Mouse (Mus musculus): Measurements from ENCODE around the gene Eef2. TPM values are rescaled to one million over a fixed set of nuclear protein-coding genes. Genes with fewer than 3 reads are reported as not detected.

The Eef2 gene
- polyA plus RNA-seq, 1 experiment = 2,100 TPM

DNA sequence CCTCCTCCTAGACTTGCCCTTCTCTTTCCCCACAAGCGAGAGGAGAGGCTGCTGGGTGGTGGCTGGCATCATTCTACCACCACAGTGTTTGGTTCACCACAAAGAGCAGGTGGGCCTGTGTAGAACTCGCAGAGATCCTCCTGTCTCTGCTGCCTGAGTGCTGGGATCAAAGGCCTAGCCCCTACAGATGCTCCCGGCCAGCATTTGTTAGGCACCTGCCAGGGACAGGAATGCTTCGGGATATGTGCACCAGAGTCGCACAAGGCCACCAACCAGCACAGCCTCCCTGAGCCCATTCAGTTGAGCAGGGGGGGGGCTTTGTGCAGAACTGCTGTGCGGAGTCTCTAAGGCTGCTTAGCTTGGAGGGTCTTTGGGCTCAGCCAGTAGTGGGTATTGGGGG is 31.1 kb upstream of the Eef2 start:
- TF ChIP-seq CTCF (IDR thresholded peaks at IDR 0.05; ENCODE audit: borderline replicate concordance, control insufficient read depth, extremely low read depth, insufficient read depth, low read length, poor library complexity) (no peak), POLR2A (IDR thresholded peaks at IDR 0.05; ENCODE audit: control insufficient read depth, extremely low read depth, insufficient read depth, low read length, poor library complexity) (no peak)
- Histone ChIP-seq H3K4me3 (ENCODE audit: control insufficient read depth, insufficient read depth, low read length) (no peak overlapping the region), H3K4me1 (replicated peaks; ENCODE audit: control insufficient read depth, insufficient read depth, low read length) (peaks cover 14% of the 10 kb centered on the region), H3K36me3 (ENCODE audit: control insufficient read depth, insufficient read depth, low read length) (peaks cover 58% of the 10 kb centered on the region), H3K27me3 (ENCODE audit: control insufficient read depth, insufficient read depth, low read length) (no peaks in the 10 kb centered on the region), H3K27ac (ENCODE audit: control insufficient read depth, insufficient read depth, low read length) (no peak overlapping the region)
- DNase-seq = no peak
- 88% methylated on average over 6 of the region's 6 CpGs for WGBS

DNA sequence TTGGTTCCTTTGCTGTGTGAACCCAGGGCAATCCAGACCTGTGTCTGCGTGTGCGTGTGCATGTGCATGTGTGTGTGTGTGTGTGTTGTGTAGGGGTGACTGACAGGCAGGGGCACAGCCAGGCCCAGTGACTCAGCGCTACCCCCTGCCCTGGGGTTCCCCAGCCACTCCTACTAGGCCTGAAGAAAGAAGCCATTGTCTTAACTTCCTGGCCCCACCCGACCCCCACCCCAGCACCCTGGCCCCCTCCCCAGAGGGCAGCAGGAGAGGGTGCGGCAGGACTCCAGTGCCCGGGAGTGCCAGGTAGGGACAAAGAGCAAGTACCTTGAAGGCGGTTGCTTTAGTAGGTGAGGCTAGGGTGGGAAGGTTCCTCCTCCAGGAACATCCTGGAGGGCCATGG is 30.7 kb upstream of the Eef2 start:
- Histone ChIP-seq H3K27me3 (ENCODE audit: control insufficient read depth, insufficient read depth, low read length) (no peaks in the 10 kb centered on the region), H3K27ac (ENCODE audit: control insufficient read depth, insufficient read depth, low read length) (no peak overlapping the region), H3K36me3 (ENCODE audit: control insufficient read depth, insufficient read depth, low read length) (peaks cover 61% of the 10 kb centered on the region), H3K4me1 (replicated peaks; ENCODE audit: control insufficient read depth, insufficient read depth, low read length) (peaks cover 9% of the 10 kb centered on the region), H3K4me3 (ENCODE audit: control insufficient read depth, insufficient read depth, low read length) (no peak overlapping the region)
- TF ChIP-seq POLR2A (IDR thresholded peaks at IDR 0.05; ENCODE audit: control insufficient read depth, extremely low read depth, insufficient read depth, low read length, poor library complexity) (no peak), CTCF (IDR thresholded peaks at IDR 0.05; ENCODE audit: borderline replicate concordance, control insufficient read depth, extremely low read depth, insufficient read depth, low read length, poor library complexity) (no peak)
- no peak for DNase-seq
- 92% methylated on average over 7 of the region's 7 CpGs for WGBS

DNA sequence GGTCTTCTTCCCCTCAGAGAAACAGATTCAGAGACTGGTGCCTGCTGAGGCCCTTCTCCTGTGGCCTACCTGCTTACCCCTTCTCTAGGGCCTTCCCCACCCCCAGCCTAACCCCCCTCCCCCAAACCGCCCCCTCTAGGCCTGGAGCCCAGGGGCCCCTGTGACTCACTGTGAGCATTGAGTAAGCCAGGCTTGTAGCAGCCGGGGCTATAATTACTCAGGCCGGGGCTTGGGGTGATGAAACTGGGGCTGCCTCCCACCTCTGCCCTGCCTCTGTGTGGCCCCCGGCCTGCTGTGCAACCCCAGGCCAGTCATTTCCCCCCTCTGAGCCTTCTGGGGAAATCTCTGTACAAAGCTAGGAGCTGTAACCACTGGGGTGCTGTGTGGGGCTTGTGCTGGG is 30.1 kb upstream of the Eef2 start:
- H3K4me3 ChIP-seq (ENCODE audit: control insufficient read depth, insufficient read depth, low read length) = no peak overlapping the region
- peaks cover 61% of the 10 kb centered on the region for H3K36me3 ChIP-seq (ENCODE audit: control insufficient read depth, insufficient read depth, low read length)
- WGBS = 96% methylated on average over 4 of the region's 4 CpGs
- TF ChIP-seq CTCF (IDR thresholded peaks at IDR 0.05; ENCODE audit: borderline replicate concordance, control insufficient read depth, extremely low read depth, insufficient read depth, low read length, poor library complexity) (no peak), POLR2A (IDR thresholded peaks at IDR 0.05; ENCODE audit: control insufficient read depth, extremely low read depth, insufficient read depth, low read length, poor library complexity) (no peak)
- H3K4me1 ChIP-seq (replicated peaks; ENCODE audit: control insufficient read depth, insufficient read depth, low read length) = peaks cover 6% of the 10 kb centered on the region; the same call in 1 of the 2 replicates
- H3K27ac ChIP-seq (ENCODE audit: control insufficient read depth, insufficient read depth, low read length) = no peak overlapping the region
- no peaks in the 10 kb centered on the region for H3K27me3 ChIP-seq (ENCODE audit: control insufficient read depth, insufficient read depth, low read length)
- DNase-seq = no peak

GRCm38 (mm10) chr10:81151261-81151660 is 25.2 kb upstream of the Eef2 start:
- Histone ChIP-seq H3K27ac (ENCODE audit: control insufficient read depth, insufficient read depth, low read length) (no peak overlapping the region), H3K36me3 (ENCODE audit: control insufficient read depth, insufficient read depth, low read length) (peaks cover 69% of the 10 kb centered on the region), H3K27me3 (ENCODE audit: control insufficient read depth, insufficient read depth, low read length) (no peaks in the 10 kb centered on the region), H3K4me3 (ENCODE audit: control insufficient read depth, insufficient read depth, low read length) (no peak overlapping the region), H3K4me1 (replicated peaks; ENCODE audit: control insufficient read depth, insufficient read depth, low read length) (no peaks in the 10 kb centered on the region)
- 56% methylated on average over 6 of the region's 6 CpGs for WGBS
- no peak for DNase-seq
- TF ChIP-seq POLR2A (IDR thresholded peaks at IDR 0.05; ENCODE audit: control insufficient read depth, extremely low read depth, insufficient read depth, low read length, poor library complexity) (no peak), CTCF (IDR thresholded peaks at IDR 0.05; ENCODE audit: borderline replicate concordance, control insufficient read depth, extremely low read depth, insufficient read depth, low read length, poor library complexity) (no peak)

GRCm38 (mm10) chr10:81152609-81153008 is 23.8 kb upstream of the Eef2 start:
- TF ChIP-seq CTCF (IDR thresholded peaks at IDR 0.05; ENCODE audit: borderline replicate concordance, control insufficient read depth, extremely low read depth, insufficient read depth, low read length, poor library complexity) (no peak), POLR2A (IDR thresholded peaks at IDR 0.05; ENCODE audit: control insufficient read depth, extremely low read depth, insufficient read depth, low read length, poor library complexity) (no peak)
- Histone ChIP-seq H3K4me3 (ENCODE audit: control insufficient read depth, insufficient read depth, low read length) (no peak overlapping the region), H3K27me3 (ENCODE audit: control insufficient read depth, insufficient read depth, low read length) (no peaks in the 10 kb centered on the region), H3K27ac (ENCODE audit: control insufficient read depth, insufficient read depth, low read length) (no peak overlapping the region), H3K4me1 (replicated peaks; ENCODE audit: control insufficient read depth, insufficient read depth, low read length) (no peaks in the 10 kb centered on the region), H3K36me3 (ENCODE audit: control insufficient read depth, insufficient read depth, low read length) (peaks cover 74% of the 10 kb centered on the region)
- no peak for DNase-seq
- 93% methylated on average over 12 of the region's 12 CpGs for WGBS

DNA sequence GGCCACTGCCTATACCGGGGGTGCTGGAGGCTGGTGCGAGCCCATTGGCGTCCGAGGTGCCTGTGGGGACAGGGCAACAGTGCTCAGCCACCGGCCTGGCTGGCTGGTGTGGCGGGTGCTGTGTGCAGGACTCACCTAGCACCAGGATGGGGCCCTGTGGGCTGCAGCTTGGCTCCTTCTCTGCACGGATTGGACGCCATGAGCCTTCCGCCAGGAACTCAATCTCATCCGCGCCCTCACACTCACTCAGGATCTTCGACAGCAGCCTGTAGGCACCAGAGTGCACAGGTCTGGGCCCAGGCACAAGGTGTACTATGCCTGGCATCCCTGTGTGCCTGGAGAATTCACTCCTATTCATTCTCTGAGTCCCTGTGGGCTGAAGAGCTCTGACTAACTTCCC is 22.1 kb upstream of the Eef2 start:
- TF ChIP-seq POLR2A (IDR thresholded peaks at IDR 0.05; ENCODE audit: control insufficient read depth, extremely low read depth, insufficient read depth, low read length, poor library complexity) (no peak), CTCF (IDR thresholded peaks at IDR 0.05; ENCODE audit: borderline replicate concordance, control insufficient read depth, extremely low read depth, insufficient read depth, low read length, poor library complexity) (no peak)
- Histone ChIP-seq H3K27ac (ENCODE audit: control insufficient read depth, insufficient read depth, low read length) (no peak overlapping the region), H3K27me3 (ENCODE audit: control insufficient read depth, insufficient read depth, low read length) (no peaks in the 10 kb centered on the region), H3K4me3 (ENCODE audit: control insufficient read depth, insufficient read depth, low read length) (no peak overlapping the region), H3K36me3 (ENCODE audit: control insufficient read depth, insufficient read depth, low read length) (peaks cover 58% of the 10 kb centered on the region), H3K4me1 (replicated peaks; ENCODE audit: control insufficient read depth, insufficient read depth, low read length) (no peaks in the 10 kb centered on the region)
- 98% methylated on average over 12 of the region's 12 CpGs for WGBS
- no peak for DNase-seq

DNA sequence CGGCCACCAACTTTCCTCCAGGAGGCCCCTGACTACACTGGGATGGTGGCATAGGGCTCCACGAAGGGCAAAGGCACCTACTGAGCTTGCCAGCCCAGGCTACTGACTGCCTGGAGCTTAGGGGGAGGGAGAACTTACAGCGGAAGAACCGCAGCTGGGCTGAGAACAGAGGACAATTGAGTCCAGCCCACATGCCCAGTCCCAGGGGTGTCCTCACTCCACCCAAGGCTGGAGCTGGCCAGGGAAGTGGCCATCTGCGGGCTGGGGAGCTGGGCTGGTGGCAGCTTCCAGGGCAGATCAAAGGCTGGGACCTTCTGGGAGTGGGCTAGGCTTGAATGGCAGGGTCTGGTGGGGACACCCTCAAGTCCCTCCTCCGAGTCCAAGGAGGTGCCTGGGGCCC is 21.7 kb upstream of the Eef2 start:
- Histone ChIP-seq H3K27ac (ENCODE audit: control insufficient read depth, insufficient read depth, low read length) (no peak overlapping the region), H3K36me3 (ENCODE audit: control insufficient read depth, insufficient read depth, low read length) (peaks cover 54% of the 10 kb centered on the region), H3K4me1 (replicated peaks; ENCODE audit: control insufficient read depth, insufficient read depth, low read length) (no peaks in the 10 kb centered on the region), H3K4me3 (ENCODE audit: control insufficient read depth, insufficient read depth, low read length) (no peak overlapping the region), H3K27me3 (ENCODE audit: control insufficient read depth, insufficient read depth, low read length) (no peaks in the 10 kb centered on the region)
- no peak for DNase-seq
- WGBS = 96% methylated on average over 6 of the region's 6 CpGs
- TF ChIP-seq POLR2A (IDR thresholded peaks at IDR 0.05; ENCODE audit: control insufficient read depth, extremely low read depth, insufficient read depth, low read length, poor library complexity) (no peak), CTCF (IDR thresholded peaks at IDR 0.05; ENCODE audit: borderline replicate concordance, control insufficient read depth, extremely low read depth, insufficient read depth, low read length, poor library complexity) (no peak)

All from thymus, adult 2 months (tissue).